In genomic region chr8:124905482-124905881, GRCm38 (mm10) we compare ENCODE assay signal across 15 mouse cellular contexts.
"Had no signal": no experiment of that assay in that cellular context is flagged by ENCODE, and none has a peak within 500 bp of the region (broad histone marks: within the 10 kb centered on the region; RNA-seq: fewer than 3 reads in every experiment).

No protein-coding gene starts in this region.

- H3K4me3 ChIP-seq: midbrain, embryonic 10.5 days; midbrain, embryonic 12.5 days; midbrain, embryonic 15.5 days; neural tube, embryonic 12.5 days; stomach, embryonic 15.5 days had no signal

- H3K4me1 ChIP-seq: midbrain, embryonic 10.5 days; midbrain, embryonic 12.5 days; midbrain, embryonic 15.5 days; neural tube, embryonic 12.5 days; stomach, embryonic 15.5 days had no signal

- DNase-seq: lung, adult 18-20 months; lung, embryonic 14.5 days; lung, postnatal 10 days; lung, postnatal 4 days; right cerebral cortex, postnatal 14 days; thymus, adult 2 months; thymus, postnatal 25 days; thymus, postnatal 4 days had no signal

- H3K4me2 ChIP-seq: lung, embryonic 14.5 days; midbrain, embryonic 12.5 days; midbrain, embryonic 15.5 days; neural tube, embryonic 12.5 days; stomach, embryonic 15.5 days had no signal

- H3K27ac ChIP-seq: liver, embryonic 14.5 days; midbrain, embryonic 10.5 days; midbrain, embryonic 12.5 days; midbrain, embryonic 15.5 days; neural tube, embryonic 12.5 days; stomach, embryonic 15.5 days; stomach, postnatal 0 days had no signal

- H3K9me3 ChIP-seq: midbrain, embryonic 10.5 days; midbrain, embryonic 12.5 days; midbrain, embryonic 15.5 days; neural tube, embryonic 12.5 days; stomach, embryonic 15.5 days had no signal

- H3K27me3 ChIP-seq: midbrain, embryonic 12.5 days; midbrain, embryonic 15.5 days; neural tube, embryonic 12.5 days; stomach, embryonic 15.5 days had no signal

- ATAC-seq: midbrain, embryonic 15.5 days had no signal
